Mouse (Mus musculus) hindbrain, embryonic 14.5 days (tissue): ENCODE results near the gene Gpr156. TPM values are rescaled to one million over a fixed set of nuclear protein-coding genes. Genes with fewer than 3 reads are reported as not detected.
A peak's percentile ranks its signal among the peaks of the same experiment; 100 is the strongest.

Experiments used
- ATAC-seq: fragments of 200-750 bp; cut with Nextera tagmentation; 2 replicates; pipeline ENCODE4 v1.8.0; 2017; ENCODE audit warnings: moderate number of reproducible peaks, mild to moderate bottlenecking, moderate TSS enrichment, moderate library complexity; ENCODE audit not compliant: low FRiP score
- DNase-seq: peaks from one replicate; pipeline ENCODE4 v3.0.0-alpha.2; 2015; ENCODE audit warnings: low spot score
- H3K27ac ChIP-seq: fragments of 300-500 bp; sonication (generic); 2 replicates; pipeline ENCODE4 v1.5.1; 2014; ENCODE audit warnings: mild to moderate bottlenecking, moderate library complexity
- H3K27me3 ChIP-seq: fragments of 300-500 bp; sonication (generic); 2 replicates; pipeline ENCODE4 v1.6.1; 2014; ENCODE audit warnings: mild to moderate bottlenecking, low read length, mixed read lengths; ENCODE audit not compliant: control insufficient read depth, insufficient read depth
- H3K36me3 ChIP-seq: fragments of 300-500 bp; sonication (generic); replicated peaks from 2 replicates; pipeline ENCODE4 v1.6.1; 2014; ENCODE audit not compliant: control insufficient read depth, insufficient read depth
- H3K4me1 ChIP-seq: fragments of 300-500 bp; sonication (generic); replicated peaks from 2 replicates; pipeline ENCODE4 v1.6.1; 2014; ENCODE audit warnings: antibody characterized with exemption, low read length, mixed read lengths; ENCODE audit not compliant: control insufficient read depth, insufficient read depth
- H3K4me2 ChIP-seq: fragments of 300-500 bp; sonication (generic); replicated peaks from 2 replicates; pipeline ENCODE4 v1.6.1; 2014; ENCODE audit warnings: mild to moderate bottlenecking, moderate library complexity
- H3K4me3 ChIP-seq: fragments of 300-500 bp; sonication (generic); replicated peaks from 2 replicates; pipeline ENCODE4 v1.5.1; 2014; ENCODE audit warnings: mild to moderate bottlenecking, low read length
- H3K9ac ChIP-seq: fragments of 300-500 bp; sonication (generic); 2 replicates; pipeline ENCODE4 v1.6.1; 2014
- H3K9me3 ChIP-seq: fragments of 300-500 bp; sonication (generic); 2 replicates; pipeline ENCODE4 v1.6.1; 2016; ENCODE audit warnings: low read length; ENCODE audit not compliant: control insufficient read depth
- WGBS: fragments of 180-500 bp; shearing (Covaris S2); extraction: QIAGEN DNeasy Blood & Tissue Kit; methylation state at CpG from one replicate; pipeline ENCODE4 v1.1.7; 2014; 5-methylcytosine and 5-hydroxymethylcytosine counted together
- polyA plus RNA-seq: library from polyadenylated mRNA; unstranded; fragments of >200 nt; fragmentation: Nextera tagmentation; extraction: Ambion mirVana; gene quantifications from 2 replicates; pipeline ENCODE4 v1.2.1, GENCODE M21; 2014

The Gpr156 gene
- polyA plus RNA-seq, 1 experiment from 2014 or later: 3.9 TPM

DNA sequence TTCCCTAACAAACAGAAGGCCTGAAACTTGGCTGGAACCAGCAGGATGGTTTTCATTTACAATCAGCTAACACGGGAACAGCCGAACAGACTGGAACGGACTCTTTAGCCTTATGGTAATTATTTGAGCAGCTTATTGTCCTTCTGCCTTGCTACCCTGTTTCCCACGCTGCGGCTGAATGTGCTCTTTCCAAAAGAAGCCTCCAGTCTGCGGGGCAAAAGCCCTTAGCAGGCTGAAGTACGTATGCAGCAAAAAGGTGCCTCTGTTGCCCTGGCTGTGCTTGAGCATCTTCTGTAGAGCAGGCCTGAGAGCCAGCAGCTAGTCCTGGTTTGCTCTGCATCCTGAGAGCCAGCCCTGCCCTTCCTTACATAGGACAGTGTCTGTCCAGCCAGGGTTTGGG lies 83.9 kb downstream of the Gpr156 start:
- H3K4me1 ChIP-seq: 0 out of 2 replicates have a peak, but pooled peaks cover 3% of the 10 kb centered on the region
- DNase-seq (no peak), ATAC-seq (peak; percentile 73; the same call in 1 of the 2 replicates)
- no peak overlapping the region for H3K4me2 ChIP-seq
- WGBS: 11% methylated on average over 7 of the region's 7 CpGs
- H3K9me3 ChIP-seq: no peaks in the 10 kb centered on the region
- H3K4me3 ChIP-seq: no peak overlapping the region
- H3K27me3 ChIP-seq: no peaks in the 10 kb centered on the region
- H3K9ac ChIP-seq: peak overlapping the region; percentile 4; the same call in 1 of the 2 replicates
- H3K36me3 ChIP-seq: no peaks in the 10 kb centered on the region
- H3K27ac ChIP-seq: peak overlapping the region; percentile 70

DNA sequence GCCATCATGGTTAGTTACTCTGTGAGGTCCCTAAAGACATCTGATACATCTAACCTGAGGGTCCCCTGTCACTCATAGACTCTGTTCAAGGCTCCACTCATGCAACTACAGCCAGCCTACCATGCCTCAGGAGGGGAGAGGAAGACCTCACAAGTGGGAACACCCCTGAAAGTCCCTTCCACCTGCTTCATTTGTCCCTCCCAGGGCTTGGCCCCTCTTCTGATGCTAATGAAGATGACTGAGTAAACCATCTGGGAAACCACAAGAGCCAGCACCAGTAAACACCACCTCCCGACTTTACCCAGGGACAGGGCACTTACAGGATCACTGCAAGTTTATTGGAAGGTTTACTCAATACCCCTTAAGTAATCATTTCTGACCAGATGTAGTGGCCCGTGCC lies 85.5 kb downstream of the Gpr156 start:
- ATAC-seq (no peak), DNase-seq (no peak)
- Histone ChIP-seq H3K27me3 (no peaks in the 10 kb centered on the region), H3K36me3 (no peaks in the 10 kb centered on the region), H3K9ac (no peak overlapping the region), H3K4me3 (no peak overlapping the region), H3K4me1 (0 out of 2 replicates have a peak, but pooled peaks cover 3% of the 10 kb centered on the region), H3K27ac (no peak overlapping the region), H3K4me2 (no peak overlapping the region), H3K9me3 (no peaks in the 10 kb centered on the region)
- 44% methylated on average over 2 of the region's 2 CpGs for WGBS

DNA sequence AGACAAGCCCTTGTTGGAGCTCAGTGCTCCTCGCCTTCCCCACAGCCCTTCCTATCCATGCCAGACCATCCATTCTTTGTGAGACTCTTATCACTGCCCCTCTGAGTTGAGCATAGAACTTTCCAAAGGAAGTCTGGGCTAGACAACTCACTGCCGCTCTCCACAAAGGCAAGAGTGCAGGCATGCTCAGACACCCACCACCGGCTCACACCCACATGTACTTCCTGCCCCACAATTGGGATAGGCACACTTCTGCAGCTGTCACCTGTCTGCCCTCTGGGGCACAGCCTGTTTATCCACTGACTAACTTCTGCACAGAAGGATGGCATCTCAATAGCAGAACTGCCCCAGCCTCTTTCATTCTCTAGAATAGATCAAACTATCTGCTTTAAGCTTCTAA lies 86.2 kb downstream of the Gpr156 start:
- Histone ChIP-seq H3K9ac (no peak overlapping the region), H3K27ac (no peak overlapping the region), H3K4me1 (0 out of 2 replicates have a peak, but pooled peaks cover 3% of the 10 kb centered on the region), H3K4me3 (no peak overlapping the region), H3K27me3 (no peaks in the 10 kb centered on the region), H3K9me3 (no peaks in the 10 kb centered on the region), H3K4me2 (no peak overlapping the region), H3K36me3 (no peaks in the 10 kb centered on the region)
- DNase-seq: no peak
- no peak for ATAC-seq
- WGBS: 85% methylated on average over 3 of the region's 3 CpGs

DNA sequence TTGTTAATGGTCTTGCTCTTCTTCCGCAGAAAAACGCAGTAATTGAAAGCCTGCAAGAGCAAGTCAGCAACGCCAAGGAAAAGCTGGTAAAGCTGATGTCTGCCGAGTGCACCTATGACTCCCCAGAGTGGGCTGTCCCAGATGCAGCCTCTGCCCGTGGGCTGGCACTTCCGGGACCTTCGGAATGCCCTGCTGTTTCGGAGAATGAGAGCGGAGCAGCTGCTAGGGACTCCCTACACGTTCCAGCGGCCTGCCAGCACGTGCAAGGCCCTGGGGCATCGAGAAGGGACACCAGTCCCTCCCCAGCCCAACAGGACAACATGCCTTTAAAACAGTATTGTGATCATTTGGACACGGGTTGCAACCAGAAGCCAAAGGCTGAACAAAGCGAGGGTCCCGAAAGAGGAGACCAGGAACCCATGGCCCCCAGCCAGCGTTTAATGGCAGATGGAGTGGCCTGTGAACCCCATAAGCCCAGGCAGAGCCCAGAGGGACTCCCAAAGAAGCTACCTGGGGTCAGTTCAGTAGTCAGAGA lies 88.3 kb downstream of the Gpr156 start:
- no peaks in the 10 kb centered on the region for H3K27me3 ChIP-seq
- no peak for ATAC-seq

DNA sequence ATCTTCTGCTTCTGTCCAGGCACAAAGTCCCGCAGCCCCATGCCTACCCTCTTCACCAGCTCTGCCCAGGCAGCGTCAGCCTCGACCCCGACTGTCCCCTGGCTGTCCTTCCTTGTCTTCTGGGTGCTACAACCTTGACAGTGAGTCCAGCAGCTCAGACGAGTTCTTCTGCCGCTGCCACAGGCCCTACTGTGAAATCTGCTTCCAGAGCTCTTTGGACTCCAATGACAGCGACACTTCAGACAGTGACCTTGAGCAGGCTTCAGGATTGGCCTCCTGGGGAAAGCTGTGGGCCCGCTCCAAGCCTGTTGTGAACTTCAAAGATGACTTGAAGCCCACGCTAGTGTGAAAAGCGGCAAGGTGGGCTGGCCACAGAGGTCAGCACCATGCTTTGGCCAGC lies 89.2 kb downstream of the Gpr156 start:
- WGBS: 83% methylated on average over 10 of the region's 10 CpGs
- no peak for ATAC-seq
- Histone ChIP-seq H3K27me3 (no peaks in the 10 kb centered on the region), H3K9me3 (no peaks in the 10 kb centered on the region), H3K4me3 (no peak overlapping the region), H3K4me2 (no peak overlapping the region), H3K4me1 (no peaks in the 10 kb centered on the region), H3K9ac (no peak overlapping the region), H3K27ac (no peak overlapping the region), H3K36me3 (no peaks in the 10 kb centered on the region)
- no peak for DNase-seq

More for the DNA sequence above, 88.3 kb downstream of the Gpr156 start:
- 88% methylated on average over 17 of the region's 17 CpGs for WGBS
- H3K9ac ChIP-seq: no peak overlapping the region
- no peaks in the 10 kb centered on the region for H3K36me3 ChIP-seq
- no peak for DNase-seq
- H3K27ac ChIP-seq: no peak overlapping the region
- H3K4me1 ChIP-seq: 0 out of 2 replicates have a peak, but pooled peaks cover 3% of the 10 kb centered on the region
- H3K4me2 ChIP-seq: no peak overlapping the region
- no peaks in the 10 kb centered on the region for H3K9me3 ChIP-seq
- no peak overlapping the region for H3K4me3 ChIP-seq

- Histone ChIP-seq H3K27me3 (no peaks in the 10 kb centered on the region), H3K4me1 (no peaks in the 10 kb centered on the region), H3K9me3 (no peaks in the 10 kb centered on the region), H3K9ac (no peak overlapping the region), H3K4me2 (no peak overlapping the region), H3K27ac (no peak overlapping the region), H3K4me3 (no peak overlapping the region), H3K36me3 (no peaks in the 10 kb centered on the region)
- DNase-seq: no peak
- no peak for ATAC-seq
- WGBS: 87% methylated on average over 5 of the region's 5 CpGs
Observed at GRCm38 (mm10) chr16:38008371-38008770, 92.1 kb downstream of the Gpr156 start.

DNA sequence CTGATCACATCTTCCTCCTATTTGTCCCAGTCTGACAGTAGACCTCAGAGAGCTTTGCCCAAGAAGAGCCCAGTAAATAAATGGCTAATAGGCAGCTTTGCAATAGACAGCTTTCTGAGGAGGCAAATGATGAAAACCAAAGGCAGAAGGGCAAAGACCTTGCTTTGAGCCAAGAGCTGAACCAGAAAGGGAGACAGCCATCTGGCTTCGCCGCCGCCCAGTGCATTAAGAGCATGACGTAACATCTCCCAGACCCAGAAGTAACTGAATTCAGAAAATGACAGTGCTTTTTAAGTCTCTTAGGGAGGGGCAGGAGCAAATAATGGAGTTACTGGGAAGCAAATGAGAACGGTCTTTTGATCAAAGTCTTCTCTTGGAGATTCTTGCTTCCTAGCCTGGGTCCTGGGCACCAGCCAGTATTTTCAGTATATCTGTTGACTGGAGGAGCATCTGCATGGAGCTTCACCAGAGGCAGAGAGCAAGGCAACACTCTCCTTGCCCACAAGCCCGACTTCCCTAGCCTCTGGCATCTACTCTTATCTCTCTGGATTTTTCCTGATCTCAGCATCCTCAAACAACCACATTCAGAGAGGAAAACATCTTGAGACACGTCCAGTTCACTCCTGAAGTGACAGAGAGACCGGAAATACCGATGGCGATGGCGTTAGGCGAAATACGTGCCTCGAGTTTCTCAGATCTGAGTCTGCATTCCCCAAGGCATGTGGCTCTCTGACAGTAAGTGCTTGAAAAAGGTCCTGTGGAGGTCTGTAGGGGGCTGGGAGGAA lies 92.9 kb downstream of the Gpr156 start:
- DNase-seq (no peak), ATAC-seq (no peak)
- no peak overlapping the region for H3K4me2 ChIP-seq
- no peak overlapping the region for H3K9ac ChIP-seq
- H3K4me1 ChIP-seq: no peaks in the 10 kb centered on the region
- no peaks in the 10 kb centered on the region for H3K27me3 ChIP-seq
- H3K27ac ChIP-seq: no peak overlapping the region
- H3K4me3 ChIP-seq: no peak overlapping the region
- 91% methylated on average over 14 of the region's 14 CpGs for WGBS
- no peaks in the 10 kb centered on the region for H3K36me3 ChIP-seq
- no peaks in the 10 kb centered on the region for H3K9me3 ChIP-seq

DNA sequence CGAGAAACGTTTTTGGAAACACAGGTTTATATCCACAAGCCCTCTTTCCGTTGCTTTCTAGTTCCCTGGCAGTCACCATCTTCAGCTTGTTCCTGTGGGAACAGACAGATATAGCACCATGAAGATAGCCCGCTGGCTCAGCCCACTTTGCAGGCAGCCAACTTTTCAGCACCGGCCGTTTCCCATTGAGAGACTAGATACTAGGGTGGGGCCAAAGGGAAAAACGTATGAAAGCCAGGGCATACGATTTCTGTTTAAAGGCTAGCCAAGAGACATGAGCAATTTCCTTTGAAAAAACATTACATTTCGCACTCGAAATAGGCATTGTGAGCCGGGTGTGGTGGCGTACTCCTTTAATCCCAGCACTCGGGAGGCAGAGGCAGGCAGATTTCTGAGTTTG lies 95.2 kb downstream of the Gpr156 start:
- 91% methylated on average over 13 of the region's 13 CpGs for WGBS

DNA sequence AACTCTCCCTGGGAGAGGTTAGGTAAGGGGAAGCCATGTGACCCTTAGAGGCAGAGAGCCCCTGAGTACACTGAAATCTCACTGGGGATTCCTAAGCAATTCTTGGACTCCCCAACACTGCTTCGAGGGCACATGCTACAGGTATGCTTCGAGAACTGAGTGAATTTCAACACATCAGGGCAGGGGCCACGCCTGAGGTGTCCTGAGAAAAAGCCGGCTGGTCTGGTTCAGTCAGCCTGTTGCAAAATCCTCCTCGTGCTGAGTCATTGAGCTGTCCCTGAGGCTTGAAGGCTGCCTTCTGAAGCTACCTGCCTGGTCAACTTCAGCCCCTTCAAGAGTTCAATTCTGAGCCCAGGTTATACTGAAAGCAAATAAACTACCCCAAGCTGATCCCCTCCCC lies 96.1 kb downstream of the Gpr156 start:
- H3K27ac ChIP-seq: no peak overlapping the region
- no peak overlapping the region for H3K9ac ChIP-seq
- no peaks in the 10 kb centered on the region for H3K36me3 ChIP-seq
- no peaks in the 10 kb centered on the region for H3K9me3 ChIP-seq
- 79% methylated on average over 5 of the region's 5 CpGs for WGBS
- no peaks in the 10 kb centered on the region for H3K27me3 ChIP-seq
- DNase-seq: no peak
- ATAC-seq: no peak
- H3K4me3 ChIP-seq: no peak overlapping the region
- no peaks in the 10 kb centered on the region for H3K4me1 ChIP-seq
- no peak overlapping the region for H3K4me2 ChIP-seq

More for the DNA sequence above, 95.2 kb downstream of the Gpr156 start:
- no peaks in the 10 kb centered on the region for H3K27me3 ChIP-seq
- ATAC-seq (no peak), DNase-seq (no peak)
- no peaks in the 10 kb centered on the region for H3K36me3 ChIP-seq
- no peak overlapping the region for H3K27ac ChIP-seq
- no peak overlapping the region for H3K4me2 ChIP-seq
- H3K4me1 ChIP-seq: no peaks in the 10 kb centered on the region
- H3K9me3 ChIP-seq: no peaks in the 10 kb centered on the region
- no peak overlapping the region for H3K9ac ChIP-seq
- H3K4me3 ChIP-seq: no peak overlapping the region
